Mouse (Mus musculus) forebrain, embryonic 11.5 days (tissue): ENCODE measurements around the gene Nlrp9b. TPM values are rescaled to one million over a fixed set of nuclear protein-coding genes. Genes with fewer than 3 reads are reported as not detected.
"Not testable (repeated sequence)": the region's sequence is repeated elsewhere in the genome, so short reads cannot be mapped to it uniquely, and the experiment has no call there.

Experiments used
- ATAC-seq: fragments of 200-750 bp; cut with Nextera tagmentation; replicated peaks from 2 replicates; pipeline ENCODE4 v1.8.0; 2017; ENCODE audit warnings: moderate TSS enrichment; ENCODE audit not compliant: low FRiP score
- DNase-seq: peaks from one replicate; pipeline ENCODE4 v3.0.0-alpha.2; 2017; ENCODE audit warnings: low spot score
- H3K27ac ChIP-seq: fragments of 300-500 bp; sonication (generic); 2 replicates; pipeline ENCODE4 v1.5.1; 2014; ENCODE audit warnings: low read depth, low read length
- H3K27me3 ChIP-seq: fragments of 300-500 bp; sonication (generic); 2 replicates; pipeline ENCODE4 v1.6.1; 2014; ENCODE audit warnings: mild to moderate bottlenecking, low read length, mixed read lengths; ENCODE audit not compliant: control insufficient read depth, insufficient read depth
- H3K36me3 ChIP-seq: fragments of 300-500 bp; sonication (generic); 2 replicates; pipeline ENCODE4 v1.6.1; 2014; ENCODE audit warnings: mild to moderate bottlenecking, low read length, moderate library complexity, mixed read lengths; ENCODE audit not compliant: control insufficient read depth, insufficient read depth
- H3K4me1 ChIP-seq: fragments of 300-500 bp; sonication (generic); replicated peaks from 2 replicates; pipeline ENCODE4 v1.6.1; 2014; ENCODE audit warnings: low read length, mixed read lengths; ENCODE audit not compliant: control insufficient read depth, insufficient read depth
- H3K4me2 ChIP-seq: fragments of 300-500 bp; sonication (generic); 2 replicates; pipeline ENCODE4 v1.6.1; 2014; ENCODE audit warnings: low read depth, mild to moderate bottlenecking, low read length, moderate library complexity, mixed read lengths; ENCODE audit not compliant: severe bottlenecking
- H3K4me3 ChIP-seq: fragments of 300-500 bp; sonication (generic); 2 replicates; pipeline ENCODE4 v1.5.1; 2014; ENCODE audit warnings: low read depth, low read length
- H3K9ac ChIP-seq: fragments of 300-500 bp; sonication (generic); 2 replicates; pipeline ENCODE4 v1.6.1; 2014; ENCODE audit warnings: low read length
- H3K9me3 ChIP-seq: fragments of 300-500 bp; sonication (generic); 2 replicates; pipeline ENCODE4 v1.6.1; 2016; ENCODE audit warnings: low read length, mixed read lengths; ENCODE audit not compliant: control insufficient read depth
- WGBS: fragments of 180-500 bp; shearing (Covaris S2); extraction: QIAGEN DNeasy Blood & Tissue Kit; methylation state at CpG from one replicate; pipeline ENCODE4 v1.1.7; 2014; 5-methylcytosine and 5-hydroxymethylcytosine counted together
- polyA plus RNA-seq: library from polyadenylated mRNA; unstranded; fragments of >200 nt; fragmentation: Nextera tagmentation; extraction: Ambion mirVana; gene quantifications from 2 replicates; pipeline ENCODE4 v1.2.1, GENCODE M21; 2014

The Nlrp9b gene
- polyA plus RNA-seq: not detected in 2 replicates

DNA sequence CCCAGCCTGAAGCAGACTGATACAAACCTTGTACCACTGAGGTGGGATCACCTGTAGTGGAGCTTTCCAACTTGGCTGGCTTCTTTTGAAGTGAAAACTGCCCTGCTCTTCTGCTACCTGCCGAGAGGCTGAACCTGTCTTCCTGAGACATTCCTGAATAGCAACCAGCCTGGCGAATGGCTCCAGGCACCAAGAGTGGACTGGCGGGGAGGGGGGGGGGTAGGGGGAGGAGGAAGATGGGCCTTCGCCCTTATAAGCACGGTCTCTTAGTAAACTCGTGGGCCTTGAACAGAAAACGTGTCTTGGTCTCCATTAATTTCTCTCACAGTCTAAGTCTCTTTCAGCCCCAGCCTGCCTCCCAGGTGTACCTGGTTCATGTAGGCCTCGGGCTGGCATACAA lies at the start of gene Nlrp9b:
Gene Nlrp9b (plus strand): TSS at position 301 of the 400 bp plus-strand sequence.
- not testable (repeated sequence) for DNase-seq, H3K4me2 ChIP-seq, H3K36me3 ChIP-seq, H3K27me3 ChIP-seq, H3K27ac ChIP-seq, H3K9me3 ChIP-seq, H3K4me1 ChIP-seq, ATAC-seq, H3K9ac ChIP-seq, H3K4me3 ChIP-seq
- WGBS: 67% methylated on average over 8 of the region's 8 CpGs

DNA sequence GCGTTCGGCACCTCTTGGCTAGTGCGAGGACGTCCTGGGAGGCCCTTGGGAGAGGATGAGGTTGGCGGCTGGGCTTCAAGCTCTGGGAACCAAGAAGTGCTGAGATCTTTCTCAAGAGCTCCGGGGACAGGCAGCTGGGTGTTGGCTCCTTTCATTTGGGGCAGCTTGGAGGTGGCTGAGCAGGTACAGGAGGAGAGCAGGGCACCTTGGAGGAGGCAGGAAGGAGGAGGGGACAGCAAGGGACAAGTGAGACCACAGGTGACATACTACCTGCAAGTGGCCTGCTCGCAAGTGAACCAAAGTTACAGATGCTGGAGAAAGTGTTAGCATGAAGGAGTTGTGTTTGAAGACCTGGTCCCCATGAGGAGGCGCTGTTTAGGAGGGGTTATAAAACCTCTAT lies 46.6 kb upstream of the Nlrp9b start:
- DNase-seq: no peak
- Histone ChIP-seq H3K4me3 (no peak overlapping the region), H3K36me3 (no peaks in the 10 kb centered on the region), H3K27ac (no peak overlapping the region), H3K9me3 (no peaks in the 10 kb centered on the region), H3K9ac (no peak overlapping the region), H3K4me2 (no peak overlapping the region), H3K27me3 (no peaks in the 10 kb centered on the region), H3K4me1 (no peaks in the 10 kb centered on the region)
- WGBS: 90% methylated on average over 8 of the region's 8 CpGs
- no peak for ATAC-seq

DNA sequence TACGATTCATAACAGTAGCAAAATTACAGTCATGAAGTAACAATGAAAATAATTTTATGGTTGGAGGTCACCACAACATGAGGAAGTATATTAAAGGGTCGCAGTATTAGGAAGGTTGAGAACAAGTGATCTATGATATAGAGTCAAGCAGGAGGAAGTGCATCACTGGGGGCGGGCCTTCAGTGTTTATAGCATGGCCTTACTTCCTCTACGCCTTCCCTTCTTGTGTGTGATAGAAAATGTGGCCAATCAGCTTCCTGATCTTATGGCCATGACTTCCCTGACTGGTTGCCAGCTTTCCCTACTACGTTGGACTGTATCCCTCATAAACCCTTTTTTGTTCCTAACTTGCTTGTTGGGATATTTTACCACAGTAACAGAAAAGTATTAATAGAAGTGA lies 46.1 kb upstream of the Nlrp9b start:
- Histone ChIP-seq H3K4me1 (no peaks in the 10 kb centered on the region), H3K4me3 (no peak overlapping the region), H3K27me3 (no peaks in the 10 kb centered on the region), H3K9me3 (no peaks in the 10 kb centered on the region), H3K36me3 (no peaks in the 10 kb centered on the region), H3K9ac (no peak overlapping the region), H3K27ac (no peak overlapping the region), H3K4me2 (no peak overlapping the region)
- ATAC-seq: no peak
- DNase-seq: no peak
- 89% methylated on average over 5 of the region's 5 CpGs for WGBS

DNA sequence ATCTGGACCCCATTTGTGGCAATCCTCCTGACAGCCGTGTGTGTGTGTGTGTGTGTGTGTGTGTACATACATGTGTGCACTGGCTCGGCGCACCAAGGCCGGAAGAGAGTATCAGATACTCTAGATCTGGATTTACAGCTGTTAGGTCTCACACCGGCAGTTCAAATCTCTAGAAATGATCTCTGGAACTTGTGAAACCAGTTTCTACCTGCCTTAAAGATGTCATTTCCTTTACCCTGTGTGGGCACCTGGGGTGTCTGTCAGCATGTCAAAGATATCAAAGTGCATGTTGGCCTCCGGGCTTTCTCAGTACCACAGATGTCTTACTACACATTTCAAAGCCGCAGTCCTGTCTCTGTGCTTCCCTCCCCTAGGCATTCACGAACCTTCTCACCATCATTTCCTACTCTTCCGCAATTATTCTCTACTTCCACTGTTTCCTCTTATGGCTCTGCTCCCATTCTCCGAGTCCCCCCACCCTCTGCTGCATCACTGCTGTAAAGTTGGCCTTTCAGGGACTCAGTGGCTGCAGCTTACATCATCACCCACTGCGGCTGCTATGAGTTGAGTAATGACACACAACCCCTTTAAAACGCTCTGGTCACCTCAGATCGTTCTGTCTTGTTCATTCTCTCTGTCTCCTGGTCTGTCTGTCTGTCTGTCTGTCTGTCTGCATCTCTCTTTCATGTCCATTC lies 45.3 kb upstream of the Nlrp9b start:
- no peaks in the 10 kb centered on the region for H3K36me3 ChIP-seq
- no peak overlapping the region for H3K9ac ChIP-seq
- no peaks in the 10 kb centered on the region for H3K4me1 ChIP-seq
- H3K27ac ChIP-seq: no peak overlapping the region
- H3K4me3 ChIP-seq: no peak overlapping the region
- no peak overlapping the region for H3K4me2 ChIP-seq
- no peak for DNase-seq
- WGBS: 94% methylated on average over 13 of the region's 13 CpGs
- no peaks in the 10 kb centered on the region for H3K9me3 ChIP-seq
- H3K27me3 ChIP-seq: no peaks in the 10 kb centered on the region
- no peak for ATAC-seq

DNA sequence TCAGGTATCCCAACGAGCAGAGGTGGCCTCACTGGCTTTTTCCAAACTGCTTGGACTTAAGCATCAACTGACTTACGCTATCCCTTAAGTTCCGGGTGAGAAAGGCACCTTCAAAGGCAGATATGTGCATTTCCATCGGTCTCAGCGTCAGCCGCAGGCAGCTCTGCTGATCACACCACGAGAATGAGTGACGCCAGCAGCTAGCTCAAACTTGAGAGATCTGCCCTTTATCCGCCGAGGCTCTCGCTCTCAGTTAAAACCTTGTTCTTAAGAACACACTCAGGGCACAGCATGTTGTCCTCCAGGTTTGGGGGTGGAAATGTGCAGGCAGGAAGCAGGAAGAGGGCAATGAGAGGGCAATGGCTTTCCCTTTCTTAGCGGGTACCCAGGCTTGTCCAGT lies 42.3 kb upstream of the Nlrp9b start:
- H3K4me2 ChIP-seq: no peak overlapping the region
- ATAC-seq: no peak
- H3K27ac ChIP-seq: no peak overlapping the region
- no peak for DNase-seq
- WGBS: 83% methylated on average over 12 of the region's 12 CpGs
- no peaks in the 10 kb centered on the region for H3K36me3 ChIP-seq
- no peak overlapping the region for H3K9ac ChIP-seq
- no peaks in the 10 kb centered on the region for H3K4me1 ChIP-seq
- H3K27me3 ChIP-seq: no peaks in the 10 kb centered on the region
- no peak overlapping the region for H3K4me3 ChIP-seq
- no peaks in the 10 kb centered on the region for H3K9me3 ChIP-seq

DNA sequence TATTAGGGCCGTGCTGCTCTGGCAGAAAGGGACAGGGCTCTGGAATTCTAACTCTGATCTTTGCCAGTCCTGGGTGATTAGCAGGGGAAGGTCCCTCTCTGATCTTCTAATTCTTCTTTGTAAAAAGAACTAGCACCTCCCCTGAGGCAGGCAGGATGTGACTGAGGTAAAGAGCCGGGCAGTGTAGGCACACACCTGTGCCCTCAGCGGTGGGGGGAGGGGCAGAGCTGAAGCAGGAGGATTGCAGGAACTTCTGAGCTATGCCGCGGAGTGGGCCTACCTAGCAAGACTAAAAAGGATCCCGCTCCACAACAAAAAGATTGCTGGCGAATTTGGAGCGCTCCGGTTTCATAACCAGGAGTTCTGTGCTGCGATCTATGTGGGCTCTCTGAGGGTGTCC lies 41.3 kb upstream of the Nlrp9b start:
- no peak overlapping the region for H3K4me2 ChIP-seq
- H3K9me3 ChIP-seq: no peaks in the 10 kb centered on the region
- no peaks in the 10 kb centered on the region for H3K27me3 ChIP-seq
- no peak overlapping the region for H3K9ac ChIP-seq
- no peak for DNase-seq
- ATAC-seq: no peak
- H3K36me3 ChIP-seq: no peaks in the 10 kb centered on the region
- H3K4me1 ChIP-seq: no peaks in the 10 kb centered on the region
- WGBS: 66% methylated on average over 10 of the region's 10 CpGs
- no peak overlapping the region for H3K4me3 ChIP-seq
- H3K27ac ChIP-seq: no peak overlapping the region

DNA sequence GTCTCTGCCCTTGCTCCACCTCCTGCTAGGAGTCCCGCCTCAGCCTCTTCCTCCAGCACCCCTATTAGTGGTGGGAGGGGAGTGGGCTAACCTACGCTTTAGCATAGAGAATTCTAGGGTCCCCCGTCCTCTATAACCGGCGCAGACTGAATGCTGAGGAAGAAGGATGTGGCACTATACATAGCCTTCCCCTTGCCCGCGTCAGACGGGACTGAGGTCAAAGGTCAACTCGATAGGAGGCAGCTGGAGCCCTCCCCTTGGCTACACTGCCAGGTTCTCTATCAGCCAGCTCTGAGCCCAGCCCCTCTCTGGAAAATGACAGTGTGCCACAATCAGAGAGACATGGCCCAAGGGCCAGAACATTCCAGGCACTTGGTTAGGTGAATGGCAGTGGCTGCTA lies 40.7 kb upstream of the Nlrp9b start, which contains the start of gene Igsf23:
Gene Igsf23 (minus strand): TSS at position 168 of the 400 bp plus-strand sequence.
- no peaks in the 10 kb centered on the region for H3K4me1 ChIP-seq
- H3K9ac ChIP-seq: no peak within 1 kb of the TSS
- no peak within 1 kb of the TSS for H3K4me2 ChIP-seq
- no peak within 1 kb of the TSS for H3K27ac ChIP-seq
- no peaks in the 10 kb centered on the region for H3K9me3 ChIP-seq
- no peak for ATAC-seq
- no peaks in the 10 kb centered on the region for H3K36me3 ChIP-seq
- no peak for DNase-seq
- 63% methylated on average over 9 of the region's 9 CpGs for WGBS
- H3K27me3 ChIP-seq: no peaks in the 10 kb centered on the region
- no peak within 1 kb of the TSS for H3K4me3 ChIP-seq

DNA sequence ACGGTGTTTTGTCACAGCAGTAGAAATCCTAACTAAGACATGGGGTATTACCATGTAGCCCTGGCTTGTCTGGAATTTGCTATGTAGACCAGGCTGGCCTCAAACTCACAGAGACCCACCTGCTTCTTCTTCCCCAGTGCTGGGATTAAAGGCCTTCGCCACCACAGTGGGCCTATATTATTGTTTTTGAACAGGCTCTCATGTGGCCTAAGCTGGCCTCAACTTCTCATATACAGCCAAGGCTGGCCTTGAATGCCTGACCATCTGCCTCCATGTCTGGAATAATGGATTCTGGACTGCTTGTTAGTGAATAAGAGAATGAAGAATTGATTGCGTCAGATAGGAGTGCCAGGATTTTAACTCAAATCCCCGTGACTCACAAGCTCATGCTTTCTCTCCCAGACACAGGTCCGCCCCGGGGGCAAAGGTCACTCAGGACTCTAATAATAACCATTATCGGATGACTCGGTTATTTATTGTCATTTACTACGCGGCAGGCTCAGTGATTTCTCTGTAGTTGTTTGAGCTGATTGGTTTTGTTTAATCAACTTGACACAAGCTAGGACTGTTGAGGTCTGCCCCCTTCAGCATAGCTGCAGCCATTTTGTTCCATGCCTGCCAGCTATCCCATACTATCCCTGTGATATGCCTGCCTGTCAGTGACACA lies 38.8 kb upstream of the Nlrp9b start:
- no peak for DNase-seq
- ATAC-seq: no peak
- Histone ChIP-seq H3K9me3 (no peaks in the 10 kb centered on the region), H3K36me3 (no peaks in the 10 kb centered on the region), H3K4me1 (no peaks in the 10 kb centered on the region), H3K4me2 (no peak overlapping the region), H3K27ac (no peak overlapping the region), H3K9ac (no peak overlapping the region), H3K27me3 (no peaks in the 10 kb centered on the region), H3K4me3 (no peak overlapping the region)
- 65% methylated on average over 10 of the region's 10 CpGs for WGBS

DNA sequence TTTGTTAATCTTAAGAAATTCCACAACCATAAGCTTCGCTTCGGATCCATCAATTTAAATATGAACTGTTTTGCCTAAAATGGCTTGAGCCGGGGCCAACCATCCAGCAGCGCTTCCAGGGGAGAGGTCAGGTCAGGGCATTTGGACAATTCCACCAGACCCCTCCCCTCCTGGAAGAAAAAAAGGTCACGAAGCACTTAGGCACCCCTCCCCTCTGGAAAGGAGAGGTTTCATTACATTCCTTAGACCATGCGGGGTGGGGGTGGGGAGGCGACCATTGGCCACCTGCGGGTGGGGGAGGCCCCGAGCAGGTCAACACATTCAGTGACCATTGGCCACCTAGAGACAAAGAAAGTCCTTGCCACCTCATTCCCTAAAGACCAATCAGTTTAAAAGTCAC lies 38.2 kb upstream of the Nlrp9b start:
- Histone ChIP-seq H3K4me2 (no peak overlapping the region), H3K4me1 (no peaks in the 10 kb centered on the region), H3K9ac (no peak overlapping the region), H3K36me3 (no peaks in the 10 kb centered on the region), H3K27me3 (no peaks in the 10 kb centered on the region), H3K27ac (no peak overlapping the region), H3K9me3 (no peaks in the 10 kb centered on the region), H3K4me3 (no peak overlapping the region)
- DNase-seq (no peak), ATAC-seq (no peak)
- 47% methylated on average over 9 of the region's 9 CpGs for WGBS
